Mouse (Mus musculus) MEL (cell line): ENCODE data around the gene Surf4. TPM values are rescaled to one million over a fixed set of nuclear protein-coding genes. Genes with fewer than 3 reads are reported as not detected.

Experiments used
- DNase-seq: peaks from one replicate; pipeline ENCODE4 v3.0.0; 2011; ENCODE audit warnings: low read depth, low spot score
- H3K27ac ChIP-seq: 2 replicates; pipeline ENCODE4 v1.5.1; 2012; ENCODE audit warnings: low read depth, mild to moderate bottlenecking, control low read depth, low read length, moderate library complexity; ENCODE audit not compliant: control insufficient read depth
- H3K27me3 ChIP-seq, 2 experiments: fragments of 150-350 bp in 1 of 2; sonication (generic) in 1 of 2; 2 replicates each; pipeline ENCODE4 v1.6.1; 2012; ENCODE audit warnings: low read length in 2 of 2, mild to moderate bottlenecking in 2 of 2, improper control_type of control experiment in 1 of 2, moderate library complexity in 1 of 2; ENCODE audit not compliant: insufficient read depth in 2 of 2, control insufficient read depth in 1 of 2
- H3K36me3 ChIP-seq, 2 experiments: 2 replicates each; pipeline ENCODE4 v1.6.1; 2012 to 2014; ENCODE audit warnings: low read length in 2 of 2, improper control_type of control experiment in 1 of 2, inconsistent platforms in 1 of 2, mild to moderate bottlenecking in 1 of 2; ENCODE audit not compliant: insufficient read depth in 2 of 2, control insufficient read depth in 1 of 2
- H3K4me1 ChIP-seq, 2 experiments: fragments of 150-350 bp in 1 of 2; sonication (generic) in 1 of 2; 2 replicates each; pipeline ENCODE4 v1.6.1; 2012; ENCODE audit warnings: low read length in 2 of 2, improper control_type of control experiment in 1 of 2, mild to moderate bottlenecking in 1 of 2; ENCODE audit not compliant: insufficient read depth in 2 of 2, control insufficient read depth in 1 of 2
- H3K4me3 ChIP-seq, 2 experiments: fragments of 150-350 bp in 1 of 2; sonication (generic) in 1 of 2; 2 replicates each; pipeline ENCODE4 v1.5.1; 2012; ENCODE audit warnings: low read depth in 2 of 2, low read length in 2 of 2, mild to moderate bottlenecking in 2 of 2, moderate library complexity in 2 of 2, control low read depth in 1 of 2, improper control_type of control experiment in 1 of 2; ENCODE audit not compliant: control insufficient read depth in 1 of 2, insufficient read depth in 1 of 2
- H3K79me2 ChIP-seq: 2 replicates; pipeline ENCODE4 v1.6.1; 2012; ENCODE audit warnings: mild to moderate bottlenecking, low read length, moderate library complexity; ENCODE audit not compliant: control insufficient read depth, poor library complexity, insufficient read depth
- H3K9ac ChIP-seq: 2 replicates; pipeline ENCODE4 v1.6.1; 2012; ENCODE audit warnings: low read depth, mild to moderate bottlenecking, control low read depth, low read length, moderate library complexity; ENCODE audit not compliant: control insufficient read depth, poor library complexity, severe bottlenecking
- H3K9me3 ChIP-seq: fragments of 150-350 bp; sonication (generic); replicated peaks from 2 replicates; pipeline ENCODE4 v1.6.1; 2012; ENCODE audit warnings: mild to moderate bottlenecking, low read length, improper control_type of control experiment, moderate library complexity; ENCODE audit not compliant: insufficient read depth
- CHD1 ChIP-seq: IDR thresholded peaks from 2 replicates; pipeline ENCODE4 v1.6.1; 2012; ENCODE audit warnings: low read depth, mild to moderate bottlenecking, inconsistent platforms, low read length, improper control_type of control experiment
- E2F4 ChIP-seq: IDR thresholded peaks from 2 replicates; pipeline ENCODE4 v1.6.1; 2011; ENCODE audit warnings: low read depth, low read length, improper control_type of control experiment, borderline replicate concordance
- ELF1 ChIP-seq: IDR thresholded peaks from 2 replicates; pipeline ENCODE4 v1.6.1; 2014; ENCODE audit warnings: low read depth, mild to moderate bottlenecking, inconsistent platforms, low read length, improper control_type of control experiment, moderate library complexity
- GABPA ChIP-seq: IDR thresholded peaks from 2 replicates; pipeline ENCODE4 v1.6.1; 2012; ENCODE audit warnings: low read depth, mild to moderate bottlenecking, inconsistent platforms, low read length, improper control_type of control experiment, moderate library complexity
- GATA1 ChIP-seq: IDR thresholded peaks from 2 replicates; pipeline ENCODE4 v1.6.1; 2011; ENCODE audit warnings: low read depth, low read length, improper control_type of control experiment
- JUND ChIP-seq: IDR thresholded peaks from 2 replicates; pipeline ENCODE4 v1.6.1; 2011; ENCODE audit warnings: low read depth, mild to moderate bottlenecking, improper control_type of control experiment, low read length
- KAT2A ChIP-seq: conservative IDR thresholded peaks from 2 replicates; pipeline ENCODE4 v1.6.1; 2012; ENCODE audit warnings: low read depth, low read length, improper control_type of control experiment, inconsistent platforms
- MYB ChIP-seq: IDR thresholded peaks from 2 replicates; pipeline ENCODE4 v1.6.1; 2011; ENCODE audit warnings: mild to moderate bottlenecking, low read depth, low read length, improper control_type of control experiment
- MYC ChIP-seq: IDR thresholded peaks from 2 replicates; pipeline ENCODE4 v1.6.1; 2011; ENCODE audit warnings: low read depth, mild to moderate bottlenecking, low read length, improper control_type of control experiment, moderate library complexity
- POLR2A ChIP-seq, 2 experiments: IDR thresholded peaks; 2 replicates each; pipeline ENCODE4 v1.6.1; 2011 to 2012; ENCODE audit warnings: low read length in 2 of 2, mild to moderate bottlenecking in 2 of 2, control low read depth in 1 of 2, improper control_type of control experiment in 1 of 2, low read depth in 1 of 2, moderate library complexity in 1 of 2; ENCODE audit not compliant: control insufficient read depth in 1 of 2, insufficient read depth in 1 of 2, poor library complexity in 1 of 2
- POLR2AphosphoS2 ChIP-seq: IDR thresholded peaks from 2 replicates; pipeline ENCODE4 v1.6.1; 2011; ENCODE audit warnings: low read length, improper control_type of control experiment
- POLR2AphosphoS5 ChIP-seq: IDR thresholded peaks from 2 replicates; pipeline ENCODE4 v1.6.1; 2012; ENCODE audit warnings: low read depth, borderline replicate concordance, mild to moderate bottlenecking, inconsistent platforms, low read length, moderate library complexity, mixed read lengths
- SMC3 ChIP-seq: IDR thresholded peaks from 2 replicates; pipeline ENCODE4 v1.6.1; 2011; ENCODE audit warnings: low read depth, low read length, improper control_type of control experiment
- UBTF ChIP-seq: IDR thresholded peaks from 2 replicates; pipeline ENCODE4 v1.6.1; 2012; ENCODE audit warnings: low read depth, mild to moderate bottlenecking, inconsistent platforms, low read length, improper control_type of control experiment, moderate library complexity, borderline replicate concordance; ENCODE audit not compliant: insufficient read depth
- USF2 ChIP-seq, 2 experiments: IDR thresholded peaks; 2 replicates each; pipeline ENCODE4 v1.6.1; 2011 to 2012; ENCODE audit warnings: improper control_type of control experiment in 2 of 2, low read length in 2 of 2, borderline replicate concordance in 1 of 2, inconsistent platforms in 1 of 2, low read depth in 1 of 2, mild to moderate bottlenecking in 1 of 2; ENCODE audit not compliant: insufficient read depth in 1 of 2
- ZMIZ1 ChIP-seq: IDR thresholded peaks from 2 replicates; pipeline ENCODE4 v1.6.1; 2012; ENCODE audit warnings: low read depth, mild to moderate bottlenecking, inconsistent platforms, low read length, improper control_type of control experiment, moderate library complexity
- polyA plus RNA-seq, 2 experiments: library from polyadenylated mRNA; stranded (reverse) in 1 of 2; unstranded in 1 of 2; fragments of >175 nt in 1 of 2; fragments of >200 nt in 1 of 2; gene quantifications; 2 replicates each; pipeline versions ENCODE4 v1.2.1 to v1.2.4; 2012; ENCODE audit warnings: low replicate concordance in 2 of 2, low read depth in 1 of 2; ENCODE audit not compliant: insufficient read length in 2 of 2, insufficient read depth in 1 of 2, missing spikeins in 1 of 2
- total RNA-seq: library from RNA; depleted of rRNA; stranded (reverse); fragments of 300-350 nt; gene quantifications from 2 replicates; pipeline ENCODE4 v1.2.3, GENCODE M21; 2012

Surf4 gene
- total and polyA plus RNA-seq, 3 experiments = 152 to 252 TPM; not detected in 1

DNA sequence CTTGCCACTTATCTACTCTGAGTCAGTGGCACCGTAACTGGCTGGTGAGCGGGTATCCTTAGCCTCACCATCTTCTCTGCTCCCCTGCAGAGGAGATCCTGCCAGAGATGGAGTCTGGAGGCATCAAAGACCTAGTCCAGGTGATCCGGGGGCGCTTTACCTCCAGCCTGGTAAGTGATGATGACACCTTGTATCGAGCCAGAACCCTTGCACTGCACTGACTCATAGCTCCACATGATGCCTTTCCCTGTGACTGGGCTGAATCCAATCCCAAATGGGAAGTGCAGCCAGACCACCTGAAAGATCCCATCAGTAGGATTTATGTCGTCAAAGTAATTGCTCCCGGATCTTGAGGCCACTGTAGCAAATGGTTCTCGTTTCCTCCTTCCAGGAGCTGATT, 19.1 kb upstream of the Surf4 start:
- Histone ChIP-seq H3K27ac (no peak overlapping the region), H3K79me2 (no peaks in the 10 kb centered on the region), H3K9ac (no peak overlapping the region), H3K4me3 (no peak overlapping the region), H3K27me3 (no peaks in the 10 kb centered on the region), H3K4me1 (no peaks in the 10 kb centered on the region), H3K36me3 (peaks cover 0 to 18% of the 10 kb centered on the region in 2 experiments; a peak in 2 of 4 replicates), H3K9me3 (no peaks in the 10 kb centered on the region)
- peak; percentile 3; the same call in 1 of the 2 replicates for TF ChIP-seq POLR2AphosphoS2
- no peak for TF ChIP-seq JUND
- no peak for TF ChIP-seq E2F4
- no peak for TF ChIP-seq POLR2A (IDR thresholded peaks at IDR 0.05; ENCODE audit: control insufficient read depth in 1 of 2, insufficient read depth in 1 of 2, low read depth in 1 of 2, low read length in 2 of 2, poor library complexity in 1 of 2)
- DNase-seq = no peak

GRCm38 (mm10) chr2:26952193-26952592, 18.5 kb upstream of the Surf4 start:
- Histone ChIP-seq H3K36me3 (peaks cover 0 to 12% of the 10 kb centered on the region in 2 experiments; a peak in 2 of 4 replicates), H3K9ac (no peak overlapping the region), H3K4me3 (no peak overlapping the region), H3K9me3 (no peaks in the 10 kb centered on the region), H3K4me1 (no peaks in the 10 kb centered on the region), H3K27me3 (no peaks in the 10 kb centered on the region), H3K27ac (no peak overlapping the region), H3K79me2 (no peaks in the 10 kb centered on the region)
- TF ChIP-seq POLR2AphosphoS5 = no peak
- no peak for DNase-seq

GRCm38 (mm10) chr2:26951346-26951905, 17.7 kb upstream of the Surf4 start:
- no peak for DNase-seq
- TF ChIP-seq GABPA = no peak
- no peak for TF ChIP-seq USF2 (IDR thresholded peaks at IDR 0.05; ENCODE audit: borderline replicate concordance in 1 of 2, insufficient read depth in 1 of 2, low read depth in 1 of 2, low read length in 2 of 2)
- no peak for TF ChIP-seq SMC3
- no peak for TF ChIP-seq KAT2A
- TF ChIP-seq POLR2A (IDR thresholded peaks at IDR 0.05; ENCODE audit: control insufficient read depth in 1 of 2, insufficient read depth in 1 of 2, low read depth in 1 of 2, low read length in 2 of 2, poor library complexity in 1 of 2) = no peak
- no peak for TF ChIP-seq MYB
- no peak for TF ChIP-seq ZMIZ1
- no peak for TF ChIP-seq UBTF
- no peak for TF ChIP-seq ELF1
- no peak for TF ChIP-seq GATA1
- TF ChIP-seq MYC = no peak
- TF ChIP-seq CHD1 = no peak
- no peak overlapping the region for H3K27ac ChIP-seq
- no peaks in the 10 kb centered on the region for H3K4me1 ChIP-seq
- H3K9ac ChIP-seq = no peak overlapping the region
- H3K9me3 ChIP-seq = no peaks in the 10 kb centered on the region
- H3K27me3 ChIP-seq = no peaks in the 10 kb centered on the region
- H3K4me3 ChIP-seq = no peak overlapping the region
- peaks cover 0 to 9% of the 10 kb centered on the region in 2 experiments; a peak in 2 of 4 replicates for H3K36me3 ChIP-seq
- H3K79me2 ChIP-seq = no peaks in the 10 kb centered on the region
